Comparison of ENCODE assay signal across 12 mouse cellular contexts in the genomic region with DNA sequence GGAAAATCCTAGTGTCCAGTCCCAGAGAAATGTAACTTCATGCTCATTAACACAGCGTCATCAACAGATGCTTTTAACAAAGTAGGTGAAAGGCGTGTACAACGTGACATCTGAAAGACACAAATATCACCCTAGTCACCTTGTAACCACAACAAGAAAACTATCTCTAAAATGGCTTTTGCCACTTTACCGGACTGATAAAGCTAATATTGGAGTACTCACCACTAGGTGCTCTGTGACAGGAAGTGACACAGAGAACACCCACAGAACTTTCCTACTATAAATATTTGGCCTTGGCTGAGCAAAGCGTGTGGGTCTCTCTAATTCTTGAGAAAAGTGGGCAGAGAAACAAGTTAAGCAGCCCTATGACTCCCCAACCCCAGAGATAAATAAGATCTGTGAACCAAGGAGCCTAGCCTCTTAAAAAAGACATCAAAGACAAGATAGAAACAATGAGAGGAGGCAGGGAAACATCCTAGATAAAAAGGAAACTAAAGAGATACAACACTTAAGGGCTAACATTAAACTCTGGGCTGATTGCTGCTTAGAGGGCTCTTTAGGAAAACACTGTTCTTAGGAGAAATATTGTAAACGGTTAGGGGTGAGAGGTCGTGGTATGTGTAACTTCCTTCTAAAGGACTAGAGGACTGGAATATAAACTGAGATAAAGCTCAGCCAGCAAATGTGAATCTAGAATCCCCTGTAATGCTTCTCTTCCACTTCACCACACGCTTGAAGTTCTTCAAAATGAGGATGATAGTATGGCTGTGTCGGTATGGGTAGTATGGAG. TPM values are rescaled to one million over a fixed set of nuclear protein-coding genes. Genes with fewer than 3 reads are reported as not detected.
A peak's percentile ranks its signal among the peaks of the same experiment; 100 is the strongest.
DNase-seq lines count a peak whose midpoint lies in the region; ATAC-seq and TF ChIP-seq lines count a peak whose summit lies in the region.
"Had no signal": no experiment of that assay in that cellular context is flagged by ENCODE, and none has a peak within 500 bp of the region (broad histone marks: within the 10 kb centered on the region; RNA-seq: fewer than 3 reads in every experiment).

No protein-coding gene starts in this region.

- 79% methylated on average over 9 of the region's 9 CpGs for WGBS in liver, adult 2 months
- 44% methylated on average over 9 of the region's 9 CpGs for WGBS in liver, postnatal 0 days (ENCODE audit: insufficient replicate concordance)
- 52% methylated on average over 9 of the region's 9 CpGs for WGBS in intestine, embryonic 15.5 days

- no peak for TF ChIP-seq CTCF in liver, adult 2 months (IDR thresholded peaks at IDR 0.05; ENCODE audit: low read depth, low read length)
- TF ChIP-seq CTCF in liver, postnatal 0 days (IDR thresholded peaks at IDR 0.05; ENCODE audit: low read depth) = no peak
- no peak for TF ChIP-seq CTCF in CH12.LX (conservative IDR thresholded peaks at IDR 0.05 in 1 of 2, IDR thresholded peaks at IDR 0.05 in 1 of 2; ENCODE audit: low read depth in 2 of 2, low read length in 2 of 2)

- H3K4me1 ChIP-seq in liver, adult 2 months (ENCODE audit: control insufficient read depth, insufficient read depth, low read length) = no peaks in the 10 kb centered on the region
- peaks cover 5% of the 10 kb centered on the region for H3K4me1 ChIP-seq in liver, postnatal 0 days (ENCODE audit: insufficient read depth)
- peaks cover 0 to 13% of the 10 kb centered on the region in 2 experiments; a peak in 2 of 4 replicates for H3K4me1 ChIP-seq in CH12.LX (ENCODE audit: control insufficient read depth in 1 of 2, insufficient read depth in 2 of 2)
- H3K4me1 ChIP-seq in intestine, embryonic 15.5 days (replicated peaks) = no peaks in the 10 kb centered on the region
- H3K4me1 ChIP-seq: midbrain, embryonic 12.5 days had no signal

- H3K27ac ChIP-seq in liver, adult 2 months (replicated peaks; ENCODE audit: insufficient read depth, low read depth, low read length) = no peak overlapping the region
- no peak overlapping the region for H3K27ac ChIP-seq in liver, postnatal 0 days (ENCODE audit: low read depth)
- H3K27ac ChIP-seq in CH12.LX (ENCODE audit: insufficient read depth, low read depth) = no peak overlapping the region
- H3K27ac ChIP-seq in intestine, embryonic 15.5 days = no peak overlapping the region
- H3K27ac ChIP-seq: hindbrain, embryonic 13.5 days; limb, embryonic 12.5 days; midbrain, embryonic 12.5 days; stomach, postnatal 0 days had no signal

- no peak overlapping the region for H3K4me2 ChIP-seq in liver, postnatal 0 days (ENCODE audit: low read depth, low read length)
- H3K4me2 ChIP-seq in CH12.LX (ENCODE audit: insufficient read depth, low read depth, poor library complexity, severe bottlenecking) = no peak overlapping the region
- H3K4me2 ChIP-seq in intestine, embryonic 15.5 days (replicated peaks) = no peak overlapping the region
- H3K4me2 ChIP-seq: hindbrain, embryonic 13.5 days; limb, embryonic 12.5 days; midbrain, embryonic 12.5 days had no signal

- dilution Hi-C loops in CH12.LX (cut with MboI; ENCODE audit: extremely low pct_ligation_motif_present, extremely low pct_unique_long_range_greater_than_20kb, low sequenced_read_pairs) = no loop called here

- peak; percentile 5 for DNase-seq in liver, adult 2 months (ENCODE audit: extremely low read depth, low read depth, low spot score)
- no peak for DNase-seq in liver, postnatal 0 days
- peak; percentile 17 for DNase-seq in CH12.LX (ENCODE audit: extremely low read depth)
- DNase-seq in cerebellum, postnatal 14 days = no peak
- DNase-seq: cerebellum, adult 9-11 months had no signal

- H3K36me3 ChIP-seq in liver, adult 2 months (ENCODE audit: control insufficient read depth, insufficient read depth, low read length) = no peaks in the 10 kb centered on the region
- no peaks in the 10 kb centered on the region for H3K36me3 ChIP-seq in liver, postnatal 0 days (replicated peaks; ENCODE audit: insufficient read depth, low read length)
- peaks cover 0 to 13% of the 10 kb centered on the region in 2 experiments for H3K36me3 ChIP-seq in CH12.LX (replicated peaks in 1 of 2; ENCODE audit: control insufficient read depth in 1 of 2, insufficient read depth in 1 of 2, low read length in 1 of 2)
- no peaks in the 10 kb centered on the region for H3K36me3 ChIP-seq in intestine, embryonic 15.5 days

- no peak overlapping the region for H3K9ac ChIP-seq in liver, adult 2 months (ENCODE audit: low read depth, low read length)
- no peak overlapping the region for H3K9ac ChIP-seq in liver, postnatal 0 days (replicated peaks)
- H3K9ac ChIP-seq in CH12.LX (ENCODE audit: insufficient read depth, low read depth) = no peak overlapping the region
- H3K9ac ChIP-seq in intestine, embryonic 15.5 days = no peak overlapping the region
- H3K9ac ChIP-seq: hindbrain, embryonic 13.5 days; limb, embryonic 12.5 days; midbrain, embryonic 12.5 days had no signal

- no peak for TF ChIP-seq EP300 in liver, postnatal 0 days (IDR thresholded peaks at IDR 0.05; ENCODE audit: low read depth)
- no peak for TF ChIP-seq EP300 in CH12.LX (IDR thresholded peaks at IDR 0.05; ENCODE audit: low read length)

- ATAC-seq in liver, postnatal 0 days = no peak
- peak; percentile 59 for ATAC-seq in common myeloid progenitor, adult 5-6 weeks (replicated peaks; ENCODE audit: low read depth, poor library complexity, severe bottlenecking)
- peak; percentile 22; the same call in 1 of the 2 replicates for ATAC-seq in monocyte, adult 5-6 weeks (replicated peaks; ENCODE audit: insufficient number of reproducible peaks, low FRiP score, low TSS enrichment, poor library complexity, severe bottlenecking)
- no peak for ATAC-seq in intestine, embryonic 15.5 days

- no peak for TF ChIP-seq RAD21 in CH12.LX (IDR thresholded peaks at IDR 0.05; ENCODE audit: low read depth, low read length)

- no peaks in the 10 kb centered on the region for H3K79me2 ChIP-seq in liver, adult 2 months (ENCODE audit: control insufficient read depth, insufficient read depth, low read length)
- H3K79me2 ChIP-seq in CH12.LX (replicated peaks; ENCODE audit: control insufficient read depth, extremely low read depth, insufficient read depth, poor library complexity, severe bottlenecking) = no peaks in the 10 kb centered on the region

- H3K27me3 ChIP-seq in liver, adult 2 months (ENCODE audit: control insufficient read depth, insufficient read depth, low read length) = no peaks in the 10 kb centered on the region
- H3K27me3 ChIP-seq in liver, postnatal 0 days (ENCODE audit: insufficient read depth, low read length) = no peaks in the 10 kb centered on the region
- H3K27me3 ChIP-seq in CH12.LX (replicated peaks) = no peaks in the 10 kb centered on the region
- H3K27me3 ChIP-seq in intestine, embryonic 15.5 days (replicated peaks) = no peaks in the 10 kb centered on the region
- H3K27me3 ChIP-seq: hindbrain, embryonic 13.5 days; limb, embryonic 12.5 days; midbrain, embryonic 12.5 days had no signal

- TF ChIP-seq POLR2A in liver, adult 2 months (IDR thresholded peaks at IDR 0.05; ENCODE audit: extremely low read depth, insufficient read depth, low read length) = no peak
- TF ChIP-seq POLR2A in CH12.LX (IDR thresholded peaks at IDR 0.05; ENCODE audit: low read depth, low read length) = no peak

- in situ Hi-C loops in CH12.LX (cut with MboI; ENCODE audit: low pct_ligation_motif_present, low pct_unique_long_range_greater_than_20kb, low sequenced_read_pairs) = loop anchor here (25.0 kb wide), 2 partner anchors 216 to 534 kb away; no protein-coding TSS in a partner anchor

- no peak overlapping the region for H3K4me3 ChIP-seq in liver, adult 2 months (ENCODE audit: insufficient read depth, low read depth, low read length)
- no peak overlapping the region for H3K4me3 ChIP-seq in liver, postnatal 0 days (ENCODE audit: low read depth, low read length)
- no peak overlapping the region for H3K4me3 ChIP-seq in CH12.LX (replicated peaks in 1 of 3; ENCODE audit: low read depth in 2 of 3, low read length in 2 of 3, poor library complexity in 1 of 3)
- no peak overlapping the region for H3K4me3 ChIP-seq in intestine, embryonic 15.5 days (replicated peaks)
- H3K4me3 ChIP-seq: hindbrain, embryonic 13.5 days; limb, embryonic 12.5 days; midbrain, embryonic 12.5 days had no signal

- H3K9me3 ChIP-seq in liver, postnatal 0 days (ENCODE audit: low read length) = no peaks in the 10 kb centered on the region
- no peaks in the 10 kb centered on the region for H3K9me3 ChIP-seq in CH12.LX (replicated peaks; ENCODE audit: low read length)
- H3K9me3 ChIP-seq in intestine, embryonic 15.5 days = no peaks in the 10 kb centered on the region
- H3K9me3 ChIP-seq: hindbrain, embryonic 13.5 days; limb, embryonic 12.5 days; midbrain, embryonic 12.5 days had no signal

TF ChIP-seq in CH12.LX, 34 proteins besides CTCF, POLR2A, EP300 and RAD21 (continues in another document):
- TF ChIP-seq RCOR1 (conservative IDR thresholded peaks at IDR 0.05; ENCODE audit: low read depth, low read length) (no peak), SIN3A (IDR thresholded peaks at IDR 0.05; ENCODE audit: low read length) (no peak), TCF12 (IDR thresholded peaks at IDR 0.05; ENCODE audit: low read depth, low read length) (no peak), MYC (IDR thresholded peaks at IDR 0.05; ENCODE audit: low read depth, low read length) (no peak), ETS1 (conservative IDR thresholded peaks at IDR 0.05; ENCODE audit: low read depth, low read length) (no peak), ELF1 (IDR thresholded peaks at IDR 0.05; ENCODE audit: low read depth, low read length) (no peak), TBP (conservative IDR thresholded peaks at IDR 0.05; ENCODE audit: low read depth, low read length) (no peak), USF1 (IDR thresholded peaks at IDR 0.05; ENCODE audit: low read depth, low read length) (no peak), MXI1 (IDR thresholded peaks at IDR 0.05; ENCODE audit: low read depth, low read length) (no peak), POLR2AphosphoS2 (IDR thresholded peaks at IDR 0.05; ENCODE audit: low read depth, low read length) (no peak), E2F4 (IDR thresholded peaks at IDR 0.05; ENCODE audit: insufficient replicate concordance, low read depth, low read length) (no peak), ZKSCAN1 (IDR thresholded peaks at IDR 0.05; ENCODE audit: borderline replicate concordance, low read depth, low read length) (no peak), NELFE (IDR thresholded peaks at IDR 0.05; ENCODE audit: low read depth, low read length) (no peak), IRF4 (IDR thresholded peaks at IDR 0.05; ENCODE audit: low read depth, low read length) (no peak)

RNA-seq across cellular contexts. Expression of a gene that starts 29.8 kb away (rescaled TPM):
- total RNA-seq in liver, adult 2 months (2014; rRNA removed) = 2.6 and 3.0 TPM in 2 replicates
- 0.62 and 1.2 TPM in 2 replicates for polyA plus RNA-seq in liver, adult 2 months (2012; rRNA removed)
- polyA plus RNA-seq in liver, postnatal 0 days (2015; fragmentation: Nextera tagmentation; extraction: Ambion mirVana) = 28.5 and 34.8 TPM in 2 replicates
- total RNA-seq in CH12.LX (2012; rRNA removed) (5.9 and 10.1 TPM in 2 replicates), CH12.LX (2014; rRNA removed) (8.3 and 10.5 TPM in 2 replicates)
- polyA plus RNA-seq in CH12.LX (2012; ENCODE audit: insufficient read length, low read depth) = 20.9 and 22.6 TPM in 2 replicates
- 30.6 and 31.7 TPM in 2 replicates for total RNA-seq in common myeloid progenitor, adult 5-6 weeks (2017)
- total RNA-seq in monocyte, adult 5-6 weeks (2017) = 13.2 to 52.2 TPM (median 41.9 TPM) in 3 replicates
- 35.6 and 38.4 TPM in 2 replicates for polyA plus RNA-seq in intestine, embryonic 15.5 days (2015; fragmentation: Nextera tagmentation; extraction: Ambion mirVana)

Comparison
In these comparisons a context has a peak if more than half of its experiments do, and no peak if none do; other contexts are left out.
1. DNase-seq: peak in liver, adult 2 months (single experiment) and CH12.LX (single experiment); none in liver, postnatal 0 days (single experiment) and cerebellum, postnatal 14 days (0 of 2).
2. ATAC-seq: peak in common myeloid progenitor, adult 5-6 weeks (single experiment) and monocyte, adult 5-6 weeks (single experiment); none in liver, postnatal 0 days (single experiment) and intestine, embryonic 15.5 days (single experiment).